Mouse (Mus musculus): ENCODE measurements around the gene Siah2.

Siah2 gene

GRCm38 (mm10) chr3:58691997-58692721 lies at the start of gene Siah2:
Siah2 (minus strand) TSS chr3:58692400.
- peak; percentile 79 for DNase-seq (ENCODE audit: low spot score)

- DNase-seq (ENCODE audit: low spot score): no peak
Observed at GRCm38 (mm10) chr3:58739536-58739935, 47.3 kb upstream of the Siah2 start.

GRCm38 (mm10) chr3:58738346-58739089 lies 46.3 kb upstream of the Siah2 start:
- no peak for DNase-seq (ENCODE audit: low spot score)

GRCm38 (mm10) chr3:58731520-58731919 lies 39.3 kb upstream of the Siah2 start:
- DNase-seq (ENCODE audit: low spot score): no peak

GRCm38 (mm10) chr3:58730580-58730979 lies 38.4 kb upstream of the Siah2 start:
- DNase-seq (ENCODE audit: low spot score): no peak

- DNase-seq (ENCODE audit: low spot score): no peak
Observed at GRCm38 (mm10) chr3:58729549-58729948, 37.3 kb upstream of the Siah2 start.

GRCm38 (mm10) chr3:58727601-58728000 lies 35.4 kb upstream of the Siah2 start:
- DNase-seq (ENCODE audit: low spot score): no peak

GRCm38 (mm10) chr3:58727012-58727411 lies 34.8 kb upstream of the Siah2 start:
- DNase-seq (ENCODE audit: low spot score): no peak

- no peak for DNase-seq (ENCODE audit: low spot score)
Observed at GRCm38 (mm10) chr3:58726374-58726773, 34.2 kb upstream of the Siah2 start.

- no peak for DNase-seq (ENCODE audit: low spot score)
Observed at GRCm38 (mm10) chr3:58724815-58725214, 32.6 kb upstream of the Siah2 start.

GRCm38 (mm10) chr3:58723656-58724055 lies 31.5 kb upstream of the Siah2 start:
- no peak for DNase-seq (ENCODE audit: low spot score)

GRCm38 (mm10) chr3:58719461-58720230 lies 27.4 kb upstream of the Siah2 start:
- no peak for DNase-seq (ENCODE audit: low spot score)

- no peak for DNase-seq (ENCODE audit: low spot score)
Observed at GRCm38 (mm10) chr3:58716705-58717104, 24.5 kb upstream of the Siah2 start.

- DNase-seq (ENCODE audit: low spot score): no peak
Observed at GRCm38 (mm10) chr3:58714767-58715166, 22.6 kb upstream of the Siah2 start.

GRCm38 (mm10) chr3:58714034-58714433 lies 21.8 kb upstream of the Siah2 start:
- no peak for DNase-seq (ENCODE audit: low spot score)

GRCm38 (mm10) chr3:58713191-58713590 lies 21.0 kb upstream of the Siah2 start:
- no peak for DNase-seq (ENCODE audit: low spot score)

GRCm38 (mm10) chr3:58704547-58704946 lies 12.3 kb upstream of the Siah2 start:
- no peak for DNase-seq (ENCODE audit: low spot score)

GRCm38 (mm10) chr3:58703748-58704147 lies 11.5 kb upstream of the Siah2 start:
- no peak for DNase-seq (ENCODE audit: low spot score)

GRCm38 (mm10) chr3:58702329-58702728 lies 10.1 kb upstream of the Siah2 start:
- no peak for DNase-seq (ENCODE audit: low spot score)

- DNase-seq (ENCODE audit: low spot score): no peak
Observed at GRCm38 (mm10) chr3:58701441-58701840, 9.2 kb upstream of the Siah2 start.

GRCm38 (mm10) chr3:58697926-58698325 lies 5.7 kb upstream of the Siah2 start:
- DNase-seq (ENCODE audit: low spot score): no peak

GRCm38 (mm10) chr3:58696806-58697205 lies 4.6 kb upstream of the Siah2 start:
- DNase-seq (ENCODE audit: low spot score): no peak

- no peak for DNase-seq (ENCODE audit: low spot score)
Observed at GRCm38 (mm10) chr3:58695507-58695906, 3.3 kb upstream of the Siah2 start.

Data from spleen, adult 12 weeks (tissue).